Mouse (Mus musculus): Measurements from ENCODE around the gene Dnajc14. TPM values are rescaled to one million over a fixed set of nuclear protein-coding genes. Genes with fewer than 3 reads are reported as not detected.

Dnajc14 gene
- 21.0 and 21.6 TPM in 2 replicates for polyA plus RNA-seq (2012; rRNA removed)

GRCm38 (mm10) chr10:128803771-128804270, at the start of gene Dnajc14:
TSS of gene Dnajc14 (plus strand) at chr10:128804062.

DNA sequence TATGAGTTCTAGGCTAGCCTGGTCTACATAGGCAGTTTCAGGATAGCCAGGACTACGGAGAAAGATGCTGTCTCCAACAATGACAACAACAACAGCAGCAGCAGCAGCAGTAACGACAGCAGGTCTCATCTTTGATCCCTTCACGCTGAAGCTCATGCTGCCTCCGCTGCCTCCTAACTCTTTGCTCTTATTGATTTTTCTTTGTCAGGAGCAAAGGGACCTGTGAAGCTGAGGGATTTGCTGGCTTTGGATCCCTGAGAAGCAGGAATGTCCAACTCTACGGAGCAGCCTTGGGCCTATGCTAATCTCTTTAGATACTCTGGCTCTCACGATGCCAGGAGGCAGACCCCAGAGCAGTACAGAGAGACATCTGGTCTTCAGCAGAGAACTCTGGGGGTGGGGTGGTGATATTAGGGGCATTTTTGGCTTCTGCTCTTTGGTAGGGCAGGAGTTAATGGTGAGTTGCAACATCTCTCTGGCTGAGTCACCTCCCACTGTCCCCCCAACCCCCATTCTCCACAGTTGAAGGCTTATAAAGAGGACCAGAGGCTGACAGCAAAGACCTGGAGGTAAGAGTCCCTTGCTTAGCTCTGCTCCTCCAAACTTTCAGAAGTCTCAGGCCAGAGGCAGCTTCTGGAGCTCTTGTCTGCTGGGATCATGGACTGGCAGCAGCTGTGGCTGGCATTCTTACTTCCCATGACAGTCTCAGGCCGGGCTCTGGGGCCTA, 13.3 kb upstream of the Dnajc14 start, which contains the start of gene Mmp19:
Gene Mmp19, plus strand, starts transcription at position 513 of the 727 bp plus-strand sequence.

GRCm38 (mm10) chr10:128804271-128805091, 619 bp downstream of the Dnajc14 start, which contains the start of gene Tmem198b:
TSS of gene Tmem198b (minus strand) at chr10:128804370.

DNA sequence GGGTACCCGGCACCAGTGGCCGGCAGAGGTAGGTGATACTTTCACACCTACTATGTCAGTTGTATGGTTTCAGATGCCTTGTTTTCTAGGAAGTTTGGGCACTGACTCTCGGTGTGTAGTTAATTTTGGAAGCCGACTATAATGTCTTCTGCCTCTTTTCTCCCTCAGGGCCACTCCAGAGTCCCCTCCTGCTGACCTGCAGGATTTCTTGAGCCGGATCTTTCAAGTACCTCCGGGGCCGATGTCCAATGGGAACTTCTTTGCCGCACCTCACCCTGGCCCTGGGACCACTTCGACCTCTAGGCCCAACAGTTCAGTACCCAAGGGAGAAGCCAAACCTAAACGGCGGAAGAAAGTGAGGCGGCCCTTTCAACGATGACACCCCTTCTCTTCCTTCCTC, 13.2 kb downstream of the Dnajc14 start, which contains the start of gene Sarnp:
Gene Sarnp, plus strand, starts transcription at position 301 of the 400 bp plus-strand sequence.

DNA sequence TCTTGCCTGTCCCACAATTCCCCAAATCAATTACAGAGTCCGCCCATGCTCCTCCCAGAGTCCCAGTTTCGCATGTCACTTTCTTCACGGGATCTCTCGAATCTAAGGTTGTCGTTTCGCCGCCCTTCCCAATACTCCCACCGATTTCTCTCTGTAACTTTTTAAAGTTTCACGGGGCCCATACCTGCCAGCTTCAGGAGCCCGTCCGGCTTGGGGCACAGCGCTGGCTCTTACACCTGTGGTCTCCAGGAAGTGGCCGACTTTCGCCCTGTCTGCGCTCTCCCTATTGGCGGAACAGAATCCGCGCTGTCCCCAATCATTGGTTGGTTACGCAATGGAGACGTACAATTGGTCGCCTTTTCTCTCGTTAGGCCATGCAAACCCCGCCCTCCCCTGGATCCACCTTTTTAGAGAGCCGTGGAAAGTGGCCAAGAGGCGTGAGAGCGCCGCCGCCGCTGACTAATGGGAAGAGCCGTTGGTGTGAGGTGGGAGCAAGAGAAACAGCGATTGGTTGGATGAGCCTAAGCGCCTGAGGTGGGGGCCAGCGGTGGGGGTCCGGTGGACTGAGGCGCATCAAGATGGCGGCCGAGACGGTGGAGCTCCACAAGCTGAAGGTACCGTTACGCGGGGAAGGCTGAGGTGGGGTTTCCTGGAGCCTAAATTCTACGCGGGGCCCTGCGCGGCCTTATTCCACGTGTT, 17.6 kb downstream of the Dnajc14 start, which contains the start of gene Ormdl2:
Gene Ormdl2, minus strand, starts transcription at position 288 of the 699 bp plus-strand sequence.

Other genes starting within 250 kb of the Dnajc14 start
- gene Pa2g4, start 238.1 kb upstream of the Dnajc14 start, polyA plus RNA-seq (2012; rRNA removed) = 131 and 136 TPM in 2 replicates
- gene Erbb3, start 214.4 kb upstream of the Dnajc14 start, polyA plus RNA-seq (2012; rRNA removed) = 1.5 and 1.7 TPM in 2 replicates
- gene Rps26, start 177.3 kb upstream of the Dnajc14 start, polyA plus RNA-seq (2012; rRNA removed) = 964 and 983 TPM in 2 replicates
- gene Ikzf4, start 158.1 kb upstream of the Dnajc14 start, polyA plus RNA-seq (2012; rRNA removed) = 18.4 and 21.2 TPM in 2 replicates
- 11.0 and 11.9 TPM in 2 replicates for gene Suox, start 130.0 kb upstream of the Dnajc14 start, polyA plus RNA-seq (2012; rRNA removed)
- 116 and 119 TPM in 2 replicates for gene Rab5b, start 107.8 kb upstream of the Dnajc14 start, polyA plus RNA-seq (2012; rRNA removed)
- 0.27 and 0.47 TPM in 2 replicates for gene Pmel, start 99.9 kb upstream of the Dnajc14 start, polyA plus RNA-seq (2012; rRNA removed)
- 15.9 and 18.7 TPM in 2 replicates for gene Cdk2, start 99.0 kb upstream of the Dnajc14 start, polyA plus RNA-seq (2012; rRNA removed)
- 12.3 and 12.4 TPM in 2 replicates for gene Dgka, start 59.2 kb upstream of the Dnajc14 start, polyA plus RNA-seq (2012; rRNA removed)
- 61.2 and 63.3 TPM in 2 replicates for gene Pym1, start 56.2 kb upstream of the Dnajc14 start, polyA plus RNA-seq (2012; rRNA removed)
- 0.57 and 2.0 TPM in 2 replicates for gene Mmp19, start 13.2 kb upstream of the Dnajc14 start, polyA plus RNA-seq (2012; rRNA removed)
- 19.9 TPM in 2 replicates for gene Tmem198b, start 308 bp downstream of the Dnajc14 start, polyA plus RNA-seq (2012; rRNA removed)
- 93.1 and 94.4 TPM in 2 replicates for gene Sarnp, start 13.3 kb downstream of the Dnajc14 start, polyA plus RNA-seq (2012; rRNA removed)
- gene Ormdl2, start 17.6 kb downstream of the Dnajc14 start, polyA plus RNA-seq (2012; rRNA removed) = 15.6 and 17.2 TPM in 2 replicates
- 8.7 and 8.9 TPM in 2 replicates for gene Gdf11, start 87.7 kb downstream of the Dnajc14 start, polyA plus RNA-seq (2012; rRNA removed)
- gene Cd63, start 96.9 kb downstream of the Dnajc14 start, polyA plus RNA-seq (2012; rRNA removed) = 65.0 and 99.6 TPM in 2 replicates
- 11.4 and 19.1 TPM in 2 replicates for gene Rdh5, start 118.8 kb downstream of the Dnajc14 start, polyA plus RNA-seq (2012; rRNA removed)
- gene Bloc1s1, start 120.0 kb downstream of the Dnajc14 start, polyA plus RNA-seq (2012; rRNA removed) = 280 and 314 TPM in 2 replicates
- 11.6 and 16.9 TPM in 2 replicates for gene Itga7, start 129.8 kb downstream of the Dnajc14 start, polyA plus RNA-seq (2012; rRNA removed)
- not detected in 2 replicates for gene Mettl7b, start 156.9 kb downstream of the Dnajc14 start, polyA plus RNA-seq (2012; rRNA removed)
- not detected in 2 replicates for gene Olfr9, start 185.4 kb downstream of the Dnajc14 start, polyA plus RNA-seq (2012; rRNA removed)
- not detected in 2 replicates for gene Olfr763, start 206.7 kb downstream of the Dnajc14 start, polyA plus RNA-seq (2012; rRNA removed)
- not detected in 2 replicates for gene Olfr764-ps1, start 235.8 kb downstream of the Dnajc14 start, polyA plus RNA-seq (2012; rRNA removed)
- not detected in 2 replicates for gene Olfr765, start 245.9 kb downstream of the Dnajc14 start, polyA plus RNA-seq (2012; rRNA removed)